Mouse (Mus musculus) kidney, postnatal 25 days (tissue): ENCODE data around the gene Cep135.

Source experiments
- DNase-seq, 2 experiments: peaks; one replicate each; pipeline ENCODE4 v3.0.0; 2021; ENCODE audit warnings: mixed read lengths in 2 of 2

The Cep135 gene

GRCm38 (mm10) chr5:76588551-76589283 is at the start of gene Cep135:
Cep135 (plus strand) TSS chr5:76588698.
- DNase-seq = peak; percentile 92 to 95

GRCm38 (mm10) chr5:76540181-76540580 is 48.3 kb upstream of the Cep135 start:
- DNase-seq = no peak

GRCm38 (mm10) chr5:76540842-76541241 is 47.7 kb upstream of the Cep135 start:
- DNase-seq = no peak

- DNase-seq = no peak
Observed at GRCm38 (mm10) chr5:76543200-76543599, 45.3 kb upstream of the Cep135 start.

- no peak for DNase-seq
Observed at GRCm38 (mm10) chr5:76550426-76550825, 38.1 kb upstream of the Cep135 start.

GRCm38 (mm10) chr5:76565321-76565720 is 23.2 kb upstream of the Cep135 start:
- DNase-seq = peak; percentile 44 to 73

- DNase-seq = no peak
Observed at GRCm38 (mm10) chr5:76574251-76574650, 14.2 kb upstream of the Cep135 start.

- DNase-seq = no peak
Observed at GRCm38 (mm10) chr5:76577026-76577425, 11.5 kb upstream of the Cep135 start.

- no peak for DNase-seq
Observed at GRCm38 (mm10) chr5:76585378-76585777, 3.1 kb upstream of the Cep135 start.

GRCm38 (mm10) chr5:76589311-76589710 is 813 bp downstream of the Cep135 start:
- peak; percentile 23 to 41 for DNase-seq

GRCm38 (mm10) chr5:76590009-76590408 is 1.5 kb downstream of the Cep135 start:
- no peak for DNase-seq

- DNase-seq = no peak
Observed at GRCm38 (mm10) chr5:76591885-76592284, 3.4 kb downstream of the Cep135 start.

- no peak for DNase-seq
Observed at GRCm38 (mm10) chr5:76609702-76610370, 21.3 kb downstream of the Cep135 start.

GRCm38 (mm10) chr5:76612867-76613499 is 24.5 kb downstream of the Cep135 start:
- no peak for DNase-seq

GRCm38 (mm10) chr5:76615276-76615675 is 26.8 kb downstream of the Cep135 start:
- no peak for DNase-seq

- no peak for DNase-seq
Observed at GRCm38 (mm10) chr5:76616196-76616747, 27.8 kb downstream of the Cep135 start.

- no peak for DNase-seq
Observed at GRCm38 (mm10) chr5:76618750-76619149, 30.3 kb downstream of the Cep135 start.

GRCm38 (mm10) chr5:76623759-76624158 is 35.3 kb downstream of the Cep135 start:
- no peak for DNase-seq

GRCm38 (mm10) chr5:76627770-76628169 is 39.3 kb downstream of the Cep135 start:
- DNase-seq = no peak

GRCm38 (mm10) chr5:76634012-76634411 is 45.5 kb downstream of the Cep135 start:
- DNase-seq = no peak

GRCm38 (mm10) chr5:76635592-76635991 is 47.1 kb downstream of the Cep135 start:
- no peak for DNase-seq

- no peak for DNase-seq
Observed at GRCm38 (mm10) chr5:76642076-76642475, 53.6 kb downstream of the Cep135 start.

- no peak for DNase-seq
Observed at GRCm38 (mm10) chr5:76644234-76644633, 55.7 kb downstream of the Cep135 start.
